Mouse (Mus musculus) liver, adult 2 months (tissue): Measurements from ENCODE around the gene Il11.

Experiments
- CTCF ChIP-seq: fragments of 200-500 bp; IDR thresholded peaks from 2 replicates; pipeline ENCODE4 v1.5.1; 2011; ENCODE audit warnings: low read depth, low read length, control low read depth
- POLR2A ChIP-seq: fragments of 200-500 bp; IDR thresholded peaks from 2 replicates; pipeline ENCODE4 v1.6.1; 2011; ENCODE audit warnings: low read length, control low read depth; ENCODE audit not compliant: insufficient read depth; ENCODE audit errors: extremely low read depth

GRCm38 (mm10) chr7:4723508-4723907, 59.2 kb downstream of the Il11 start:
- TF ChIP-seq CTCF (no peak), POLR2A (no peak)
